Mouse (Mus musculus) stomach, postnatal 0 days (tissue): ENCODE measurements around the gene Olfr435. TPM values are rescaled to one million over a fixed set of nuclear protein-coding genes. Genes with fewer than 3 reads are reported as not detected.

ENCODE experiments used
- ATAC-seq: fragments of 200-750 bp; cut with Nextera tagmentation; 2 replicates; pipeline ENCODE4 v1.8.0; 2017; ENCODE audit not compliant: low FRiP score, low TSS enrichment
- DNase-seq: peaks from one replicate; pipeline ENCODE4 v3.0.0-alpha.2; 2016; ENCODE audit warnings: low spot score
- H3K27ac ChIP-seq: fragments of 300-500 bp; sonication (generic); replicated peaks from 2 replicates; pipeline ENCODE4 v1.5.1; 2014; ENCODE audit warnings: mild to moderate bottlenecking, control low read depth
- H3K27me3 ChIP-seq: fragments of 300-500 bp; sonication (generic); 2 replicates; pipeline ENCODE4 v1.6.1; 2014; ENCODE audit warnings: low read length; ENCODE audit not compliant: control insufficient read depth, insufficient read depth
- H3K36me3 ChIP-seq: fragments of 300-500 bp; sonication (generic); 2 replicates; pipeline ENCODE4 v1.6.1; 2014; ENCODE audit warnings: low read length, mixed read lengths; ENCODE audit not compliant: control insufficient read depth, insufficient read depth
- H3K4me1 ChIP-seq: fragments of 300-500 bp; sonication (generic); replicated peaks from 2 replicates; pipeline ENCODE4 v1.6.1; 2014; ENCODE audit warnings: antibody characterized with exemption; ENCODE audit not compliant: control insufficient read depth, insufficient read depth
- H3K4me2 ChIP-seq: fragments of 300-500 bp; sonication (generic); replicated peaks from 2 replicates; pipeline ENCODE4 v1.6.1; 2014; ENCODE audit warnings: low read depth, mild to moderate bottlenecking, control low read depth, moderate library complexity
- H3K4me3 ChIP-seq: fragments of 300-500 bp; sonication (generic); 2 replicates; pipeline ENCODE4 v1.5.1; 2014; ENCODE audit warnings: low read depth, low read length, control low read depth
- H3K9ac ChIP-seq: fragments of 300-500 bp; sonication (generic); 2 replicates; pipeline ENCODE4 v1.6.1; 2014; ENCODE audit warnings: mild to moderate bottlenecking, low read length, control low read depth, mixed read lengths
- H3K9me3 ChIP-seq: fragments of 300-500 bp; sonication (generic); 2 replicates; pipeline ENCODE4 v1.6.1; 2016; ENCODE audit warnings: low read length; ENCODE audit not compliant: control insufficient read depth
- CTCF ChIP-seq: IDR thresholded peaks from 2 replicates; pipeline ENCODE4 v1.5.1; 2016; ENCODE audit warnings: antibody characterized with exemption, low read depth, mild to moderate bottlenecking, moderate library complexity
- EP300 ChIP-seq: optimal IDR thresholded peaks from 2 replicates; pipeline ENCODE3; 2016; ENCODE audit warnings: antibody characterized with exemption
- WGBS: fragments of 180-500 bp; shearing (Covaris S2); extraction: QIAGEN DNeasy Blood & Tissue Kit; methylation state at CpG from one replicate; pipeline ENCODE4 v1.1.7; 2014; 5-methylcytosine and 5-hydroxymethylcytosine counted together
- polyA plus RNA-seq: library from polyadenylated mRNA; unstranded; fragments of >200 nt; fragmentation: Nextera tagmentation; extraction: Ambion mirVana; gene quantifications from 2 replicates; pipeline ENCODE4 v1.2.1, GENCODE M21; 2015

The Olfr435 gene
- polyA plus RNA-seq = not detected in 2 replicates

DNA sequence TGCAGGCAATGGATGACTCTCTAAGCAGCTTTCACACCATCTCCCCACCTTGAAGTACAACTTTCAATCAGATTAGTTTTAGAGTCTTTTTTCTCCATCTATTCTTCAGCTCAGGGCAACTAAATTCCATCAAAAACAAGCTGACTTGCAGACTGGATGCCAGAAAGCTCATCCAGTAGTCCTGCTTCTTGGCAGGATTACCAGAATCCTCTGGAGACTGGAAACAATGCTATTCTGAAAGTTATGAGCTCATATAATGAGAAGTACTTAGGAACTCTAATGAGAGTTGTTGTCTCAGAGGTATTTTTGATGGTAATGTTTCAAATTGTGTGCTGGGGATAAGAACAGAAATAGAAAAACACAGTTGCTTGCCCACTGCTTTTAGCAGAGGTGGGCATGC is at the start of gene Olfr435:
TSS of gene Olfr435 (plus strand) at position 366 of the 400 bp plus-strand sequence.
- Histone ChIP-seq H3K36me3 (no peaks in the 10 kb centered on the region), H3K27ac (no peak within 1 kb of the TSS), H3K27me3 (no peaks in the 10 kb centered on the region), H3K4me3 (no peak within 1 kb of the TSS), H3K9ac (no peak within 1 kb of the TSS), H3K9me3 (no peaks in the 10 kb centered on the region), H3K4me2 (no peak within 1 kb of the TSS), H3K4me1 (no peaks in the 10 kb centered on the region)
- no peak for TF ChIP-seq EP300
- TF ChIP-seq CTCF = no peak
- ATAC-seq (no peak), DNase-seq (no peak)

DNA sequence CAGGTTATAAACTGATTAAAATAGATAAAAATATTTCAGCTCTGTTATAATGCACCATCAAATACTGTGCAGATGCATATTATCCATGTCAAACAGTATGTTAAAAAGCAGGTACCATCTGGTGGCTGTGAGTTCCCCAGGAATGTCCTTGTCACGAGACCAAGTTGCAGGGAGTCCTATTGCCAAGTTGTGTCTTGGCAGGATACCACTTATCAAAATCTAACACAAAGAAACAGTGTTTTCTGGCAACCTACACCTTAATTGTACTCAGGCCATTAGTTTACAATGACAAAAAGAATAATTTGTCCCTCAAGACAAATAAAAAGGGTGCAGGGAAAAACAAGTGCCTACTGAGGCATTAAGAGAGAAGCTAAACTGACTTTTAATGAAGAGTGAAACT is 37.4 kb upstream of the Olfr435 start:
- no peak overlapping the region for H3K4me2 ChIP-seq
- H3K27ac ChIP-seq = no peak overlapping the region
- no peaks in the 10 kb centered on the region for H3K27me3 ChIP-seq
- TF ChIP-seq EP300 (no peak), CTCF (no peak)
- no peak overlapping the region for H3K4me3 ChIP-seq
- no peaks in the 10 kb centered on the region for H3K36me3 ChIP-seq
- ATAC-seq = no peak
- DNase-seq = no peak
- no peaks in the 10 kb centered on the region for H3K4me1 ChIP-seq
- 64% methylated on average over 1 of the region's 1 CpGs for WGBS
- no peak overlapping the region for H3K9ac ChIP-seq
- no peaks in the 10 kb centered on the region for H3K9me3 ChIP-seq

GRCm38 (mm10) chr6:43162982-43163381 is 34.0 kb upstream of the Olfr435 start, which contains the start of gene Olfr437:
Gene Olfr437, plus strand, starts transcription at chr6:43163282.
- H3K4me3 ChIP-seq = no peak within 1 kb of the TSS
- no peaks in the 10 kb centered on the region for H3K36me3 ChIP-seq
- ATAC-seq (no peak), DNase-seq (no peak)
- H3K4me1 ChIP-seq = no peaks in the 10 kb centered on the region
- H3K27ac ChIP-seq = no peak within 1 kb of the TSS
- TF ChIP-seq CTCF = no peak
- no peak for TF ChIP-seq EP300
- H3K9me3 ChIP-seq = no peaks in the 10 kb centered on the region
- no peaks in the 10 kb centered on the region for H3K27me3 ChIP-seq
- H3K4me2 ChIP-seq = no peak within 1 kb of the TSS
- no peak within 1 kb of the TSS for H3K9ac ChIP-seq
- 60% methylated on average over 3 of the region's 3 CpGs for WGBS

- no peak overlapping the region for H3K27ac ChIP-seq
- no peaks in the 10 kb centered on the region for H3K9me3 ChIP-seq
- ATAC-seq (no peak), DNase-seq (no peak)
- H3K4me1 ChIP-seq = no peaks in the 10 kb centered on the region
- TF ChIP-seq EP300 (no peak), CTCF (no peak)
- H3K4me3 ChIP-seq = no peak overlapping the region
- H3K36me3 ChIP-seq = no peaks in the 10 kb centered on the region
- 84% methylated on average over 4 of the region's 4 CpGs for WGBS
- H3K27me3 ChIP-seq = no peaks in the 10 kb centered on the region
- no peak overlapping the region for H3K9ac ChIP-seq
- no peak overlapping the region for H3K4me2 ChIP-seq
These were observed 29.7 kb upstream of the Olfr435 start for GRCm38 (mm10) chr6:43167246-43167645.

DNA sequence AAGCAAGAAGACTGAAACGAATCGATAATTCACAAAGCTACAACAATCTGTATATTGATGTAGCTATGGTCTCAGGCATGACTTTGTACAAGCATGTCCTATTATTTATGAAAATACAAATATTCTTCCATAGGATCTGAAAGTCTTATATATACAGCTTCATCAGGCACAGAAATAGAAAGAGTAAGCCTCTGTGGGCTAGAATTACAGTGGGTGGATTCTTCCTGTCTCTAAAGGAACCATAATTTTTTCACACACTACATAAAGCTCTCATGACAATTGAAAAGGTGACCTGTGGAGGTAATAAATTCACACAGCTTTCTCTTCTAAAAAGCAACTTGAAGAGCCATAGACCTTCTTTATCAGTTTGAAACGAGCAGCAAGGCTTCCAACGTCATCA is 25.1 kb upstream of the Olfr435 start, which contains the start of gene Olfr13:
TSS of gene Olfr13 (plus strand) at position 301 of the 400 bp plus-strand sequence.
- H3K4me1 ChIP-seq = no peaks in the 10 kb centered on the region
- DNase-seq = no peak
- H3K27me3 ChIP-seq = no peaks in the 10 kb centered on the region
- no peak within 1 kb of the TSS for H3K27ac ChIP-seq
- no peak within 1 kb of the TSS for H3K9ac ChIP-seq
- H3K9me3 ChIP-seq = no peaks in the 10 kb centered on the region
- H3K4me3 ChIP-seq = no peak within 1 kb of the TSS
- no peaks in the 10 kb centered on the region for H3K36me3 ChIP-seq
- no peak within 1 kb of the TSS for H3K4me2 ChIP-seq
- ATAC-seq = no peak
- 54% methylated on average over 4 of the region's 4 CpGs for WGBS
- TF ChIP-seq EP300 (no peak), CTCF (no peak)

GRCm38 (mm10) chr6:43178129-43178528 is 18.8 kb upstream of the Olfr435 start:
- ATAC-seq = no peak
- H3K9me3 ChIP-seq = no peaks in the 10 kb centered on the region
- H3K27ac ChIP-seq = no peak overlapping the region
- H3K4me2 ChIP-seq = no peak overlapping the region
- TF ChIP-seq CTCF (no peak), EP300 (no peak)
- H3K4me1 ChIP-seq = no peaks in the 10 kb centered on the region
- DNase-seq = no peak
- no peak overlapping the region for H3K9ac ChIP-seq
- WGBS = 73% methylated on average over 1 of the region's 1 CpGs
- no peaks in the 10 kb centered on the region for H3K36me3 ChIP-seq
- no peak overlapping the region for H3K4me3 ChIP-seq
- no peaks in the 10 kb centered on the region for H3K27me3 ChIP-seq
